Mouse (Mus musculus): ENCODE results near the gene Tcf20.

GRCm38 (mm10) chr15:82981676-82982520 lies 5.8 kb downstream of the Tcf20 start:
- TF ChIP-seq POLR2A (IDR thresholded peaks at IDR 0.05; ENCODE audit: insufficient read depth, low read length) (no peak), EP300 (IDR thresholded peaks at IDR 0.05; ENCODE audit: insufficient read depth, low read depth, low read length) (no peak), CTCF (IDR thresholded peaks at IDR 0.05; ENCODE audit: low read depth, low read length) (no peak)

All from ES-Bruce4 (cell line).